Mouse (Mus musculus): ENCODE data around the gene Hist1h3d. TPM values are rescaled to one million over a fixed set of nuclear protein-coding genes. Genes with fewer than 3 reads are reported as not detected.

The Hist1h3d gene
- total and polyA plus RNA-seq, 3 experiments, result 1.4 to 150 TPM; not detected in 1

GRCm38 (mm10) chr13:23551931-23552914 lies 23.3 kb upstream of the Hist1h3d start:
- H3K4me1 ChIP-seq (ENCODE audit: control insufficient read depth in 1 of 2, insufficient read depth in 2 of 2, low read length in 2 of 2), result peaks cover 0 to 11% of the 10 kb centered on the region in 2 experiments; a peak in 1 of 4 replicates
- DNase-seq (ENCODE audit: low read depth, low spot score), result peak; percentile 73
- peak overlapping the region in 1 of 2 experiments; percentile 35; a peak in 2 of 4 replicates for H3K4me3 ChIP-seq (ENCODE audit: control insufficient read depth in 1 of 2, insufficient read depth in 1 of 2, low read depth in 2 of 2, low read length in 2 of 2)
- H3K27me3 ChIP-seq (ENCODE audit: control insufficient read depth in 1 of 2, insufficient read depth in 2 of 2, low read length in 2 of 2), result no peaks in the 10 kb centered on the region
- H3K27ac ChIP-seq (ENCODE audit: control insufficient read depth, low read depth, low read length), result peak overlapping the region; percentile 100
- H3K9ac ChIP-seq (ENCODE audit: control insufficient read depth, low read depth, low read length, poor library complexity, severe bottlenecking), result peak overlapping the region; percentile 85
- H3K36me3 ChIP-seq (ENCODE audit: control insufficient read depth in 1 of 2, insufficient read depth in 2 of 2, low read length in 2 of 2), result peaks cover 0 to 43% of the 10 kb centered on the region in 2 experiments; a peak in 2 of 4 replicates
- no peaks in the 10 kb centered on the region for H3K9me3 ChIP-seq (replicated peaks; ENCODE audit: insufficient read depth, low read length)
- H3K79me2 ChIP-seq (ENCODE audit: control insufficient read depth, insufficient read depth, low read length, poor library complexity), result peaks cover 3% of the 10 kb centered on the region; the same call in 1 of the 2 replicates
- TF ChIP-seq ETS1 (IDR thresholded peaks at IDR 0.05; ENCODE audit: low read depth, low read length) (no peak), SIN3A (IDR thresholded peaks at IDR 0.05; ENCODE audit: low read length) (no peak), USF1 (IDR thresholded peaks at IDR 0.05; ENCODE audit: low read depth, low read length) (no peak), POLR2AphosphoS5 (IDR thresholded peaks at IDR 0.05; ENCODE audit: borderline replicate concordance, low read depth, low read length) (no peak), MAFK (IDR thresholded peaks at IDR 0.05; ENCODE audit: borderline replicate concordance, low read depth, low read length) (no peak), USF2 (IDR thresholded peaks at IDR 0.05; ENCODE audit: borderline replicate concordance in 1 of 2, insufficient read depth in 1 of 2, low read depth in 1 of 2, low read length in 2 of 2) (no peak)

- H3K27ac ChIP-seq (ENCODE audit: control insufficient read depth, low read depth, low read length), result peak within 1 kb of the TSS; percentile 100
- peaks cover 0 to 11% of the 10 kb centered on the region in 2 experiments; a peak in 1 of 4 replicates for H3K4me1 ChIP-seq (ENCODE audit: control insufficient read depth in 1 of 2, insufficient read depth in 2 of 2, low read length in 2 of 2)
- H3K27me3 ChIP-seq (ENCODE audit: control insufficient read depth in 1 of 2, insufficient read depth in 2 of 2, low read length in 2 of 2), result no peaks in the 10 kb centered on the region
- no peak for DNase-seq (ENCODE audit: low read depth, low spot score)
- peaks cover 0 to 46% of the 10 kb centered on the region in 2 experiments; a peak in 2 of 4 replicates for H3K36me3 ChIP-seq (ENCODE audit: control insufficient read depth in 1 of 2, insufficient read depth in 2 of 2, low read length in 2 of 2)
- H3K4me3 ChIP-seq (ENCODE audit: control insufficient read depth in 1 of 2, insufficient read depth in 1 of 2, low read depth in 2 of 2, low read length in 2 of 2), result peak within 1 kb of the TSS in 1 of 2 experiments; percentile 35; a peak in 2 of 4 replicates
- peaks cover 3% of the 10 kb centered on the region; the same call in 1 of the 2 replicates for H3K79me2 ChIP-seq (ENCODE audit: control insufficient read depth, insufficient read depth, low read length, poor library complexity)
- TF ChIP-seq NRF1 (IDR thresholded peaks at IDR 0.05; ENCODE audit: insufficient read depth, low read depth, low read length, poor library complexity, severe bottlenecking) (no peak), SIN3A (IDR thresholded peaks at IDR 0.05; ENCODE audit: low read length) (no peak), NELFE (IDR thresholded peaks at IDR 0.05; ENCODE audit: low read depth, low read length) (no peak), CHD1 (IDR thresholded peaks at IDR 0.05; ENCODE audit: low read depth, low read length) (no peak), BHLHE40 (IDR thresholded peaks at IDR 0.05; ENCODE audit: borderline replicate concordance, low read depth, low read length) (no peak), RAD21 (IDR thresholded peaks at IDR 0.05; ENCODE audit: low read depth, low read length) (no peak), MAX (IDR thresholded peaks at IDR 0.05; ENCODE audit: low read length) (no peak), KAT2A (conservative IDR thresholded peaks at IDR 0.05; ENCODE audit: low read depth, low read length) (no peak), MYC (IDR thresholded peaks at IDR 0.05; ENCODE audit: low read depth, low read length) (no peak), MEF2A (IDR thresholded peaks at IDR 0.05; ENCODE audit: extremely low read depth, insufficient replicate concordance, low read depth, low read length, poor library complexity, severe bottlenecking) (no peak), ZMIZ1 (IDR thresholded peaks at IDR 0.05; ENCODE audit: low read depth, low read length) (no peak), ZC3H11A (IDR thresholded peaks at IDR 0.05; ENCODE audit: low read depth, low read length) (no peak), UBTF (IDR thresholded peaks at IDR 0.05; ENCODE audit: borderline replicate concordance, insufficient read depth, low read depth, low read length) (no peak), POLR2A (IDR thresholded peaks at IDR 0.05; ENCODE audit: control insufficient read depth in 1 of 2, insufficient read depth in 1 of 2, low read depth in 1 of 2, low read length in 2 of 2, poor library complexity in 1 of 2) (no peak), MAZ (IDR thresholded peaks at IDR 0.05; ENCODE audit: low read depth, low read length) (no peak), CHD2 (IDR thresholded peaks at IDR 0.05; ENCODE audit: low read length) (no peak), HCFC1 (IDR thresholded peaks at IDR 0.05; ENCODE audit: low read depth, low read length) (no peak)
- H3K9ac ChIP-seq (ENCODE audit: control insufficient read depth, low read depth, low read length, poor library complexity, severe bottlenecking), result peak within 1 kb of the TSS; percentile 93
- H3K9me3 ChIP-seq (replicated peaks; ENCODE audit: insufficient read depth, low read length), result no peaks in the 10 kb centered on the region
These were observed 22.6 kb upstream of the Hist1h3d start, which contains the start of gene Hist1h1d for GRCm38 (mm10) chr13:23552962-23553361. Gene Hist1h1d (plus strand): TSS chr13:23553262.
